Mouse (Mus musculus) stomach, postnatal 0 days (tissue): Measurements from ENCODE around the gene Megf8.

Experiments
- CTCF ChIP-seq: IDR thresholded peaks from 2 replicates; pipeline ENCODE4 v1.5.1; 2016; ENCODE audit warnings: antibody characterized with exemption, low read depth, mild to moderate bottlenecking, moderate library complexity
- EP300 ChIP-seq: optimal IDR thresholded peaks from 2 replicates; pipeline ENCODE3; 2016; ENCODE audit warnings: antibody characterized with exemption

DNA sequence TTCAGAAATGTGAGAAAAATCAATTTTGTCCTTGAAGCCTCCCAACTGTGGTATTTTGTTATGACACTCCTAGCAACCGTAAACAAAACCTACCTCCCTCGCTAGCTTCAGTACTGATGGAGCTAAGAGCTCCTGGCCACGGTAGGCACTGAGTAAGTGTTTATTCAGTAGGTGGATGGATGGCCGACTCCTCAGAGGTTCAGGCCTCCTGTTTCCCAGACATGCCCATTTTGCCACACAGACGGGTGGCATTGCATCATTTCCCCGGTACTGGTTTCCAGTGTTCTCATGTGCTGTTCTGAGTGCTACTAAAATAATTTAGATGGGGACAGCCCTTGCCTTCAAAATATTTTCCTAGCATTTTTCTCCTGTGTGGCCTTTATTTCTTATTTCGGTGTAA lies 89.5 kb downstream of the Megf8 start:
- TF ChIP-seq EP300, result no peak
- no peak for TF ChIP-seq CTCF
